ENCODE assay signal across 24 mouse cellular contexts in the genomic region with DNA sequence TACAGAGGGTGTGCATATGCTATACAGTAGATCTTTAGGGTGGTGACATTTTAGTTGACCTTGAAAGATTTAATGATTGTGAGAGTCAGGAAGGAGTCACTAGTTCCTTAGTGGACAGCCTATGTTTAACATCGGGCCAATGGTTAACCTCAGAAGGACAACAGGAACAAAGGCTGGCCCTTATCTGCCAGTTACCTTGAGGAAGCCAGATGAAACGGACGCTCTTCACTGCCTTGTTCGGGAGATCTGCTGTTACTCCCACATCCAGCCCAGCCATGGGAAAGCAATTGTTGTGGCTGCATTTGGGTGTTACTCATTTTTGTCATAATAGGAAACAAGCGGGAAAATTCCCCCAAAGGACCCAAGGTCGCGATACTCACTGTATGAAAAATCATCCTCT. TPM values are rescaled to one million over a fixed set of nuclear protein-coding genes. Genes with fewer than 3 reads are reported as not detected.
"Had no signal": no experiment of that assay in that cellular context is flagged by ENCODE, and none has a peak within 500 bp of the region (broad histone marks: within the 10 kb centered on the region; RNA-seq: fewer than 3 reads in every experiment).

No protein-coding gene starts in this region.

- H3K4me2 ChIP-seq: lung, embryonic 15.5 days; midbrain, embryonic 11.5 days; midbrain, embryonic 13.5 days; midbrain, embryonic 15.5 days; neural tube, embryonic 12.5 days had no signal

- H3K9ac ChIP-seq: lung, embryonic 15.5 days; midbrain, embryonic 13.5 days; midbrain, embryonic 15.5 days; neural tube, embryonic 12.5 days had no signal

- H3K36me3 ChIP-seq: lung, embryonic 15.5 days; midbrain, embryonic 13.5 days; midbrain, embryonic 15.5 days; neural tube, embryonic 12.5 days had no signal

- H3K27me3 ChIP-seq: lung, embryonic 15.5 days; megakaryocyte, embryonic 14.5 days; midbrain, embryonic 13.5 days; midbrain, embryonic 15.5 days; neural tube, embryonic 12.5 days had no signal

- H3K9me3 ChIP-seq: lung, embryonic 15.5 days; megakaryocyte, embryonic 14.5 days; midbrain, embryonic 13.5 days; midbrain, embryonic 15.5 days; neural tube, embryonic 12.5 days had no signal

- H3K4me3 ChIP-seq: lung, embryonic 15.5 days; megakaryocyte, embryonic 14.5 days; midbrain, embryonic 13.5 days; midbrain, embryonic 15.5 days; neural tube, embryonic 12.5 days had no signal

- DNase-seq: lung, adult 2 months; lung, postnatal 14 days; lung, postnatal 36 days; retina, postnatal 1 day; right cerebral cortex, adult 18-20 months; right cerebral cortex, postnatal 25 days; right cerebral cortex, postnatal 4 days; spleen, adult 18-20 months; thymus, adult 18-20 months; thymus, postnatal 14 days; thymus, postnatal 36 days had no signal

- H3K27ac ChIP-seq: lung, embryonic 15.5 days; macrophage; midbrain, embryonic 13.5 days; midbrain, embryonic 15.5 days; neural tube, embryonic 12.5 days had no signal

- ATAC-seq: lung, postnatal 0 days; midbrain, embryonic 13.5 days; midbrain, embryonic 15.5 days had no signal

RNA-seq across cellular contexts. Expression of gene Cxcl9, which starts 14.1 kb away (rescaled TPM):
- total RNA-seq: midbrain, postnatal 0 days; monocyte, adult 5-6 weeks had no signal
- polyA plus RNA-seq: lung, embryonic 15.5 days; lung, postnatal 0 days; midbrain, embryonic 11.5 days; midbrain, embryonic 13.5 days; midbrain, embryonic 15.5 days; midbrain, postnatal 0 days; neural tube, embryonic 12.5 days; neural tube, embryonic 14.5 days; stomach, embryonic 14.5 days; stomach, embryonic 16.5 days had no signal

RNA-seq across cellular contexts. Expression of gene Art3, which starts 17.9 kb away (rescaled TPM):
- polyA plus RNA-seq: macrophage had no signal

RNA-seq across cellular contexts. Expression of gene Cxcl10, which starts 34.9 kb away (rescaled TPM):
- total RNA-seq: midbrain, postnatal 0 days had no signal
- polyA plus RNA-seq: neural tube, embryonic 14.5 days had no signal
